Mouse (Mus musculus) frontal cortex, adult 2 months (tissue): ENCODE measurements around the gene Tpm3-rs7. TPM values are rescaled to one million over a fixed set of nuclear protein-coding genes. Genes with fewer than 3 reads are reported as not detected.
"Not testable (repeated sequence)": the region's sequence is repeated elsewhere in the genome, so short reads cannot be mapped to it uniquely, and the experiment has no call there.

ENCODE experiments used
- DNase-seq, 2 experiments: peaks; one replicate each; pipeline ENCODE4 v3.0.0; 2022; ENCODE audit warnings: low spot score in 1 of 2; ENCODE audit errors: extremely low spot score in 1 of 2
- polyA plus RNA-seq: library from polyadenylated mRNA; depleted of rRNA; stranded (reverse); fragments of >200 nt; gene quantifications from 2 replicates; pipeline ENCODE4 v1.2.3, GENCODE M21; 2012; rRNA removed

Gene Tpm3-rs7
- 1.2 and 2.2 TPM in 2 replicates for polyA plus RNA-seq

GRCm38 (mm10) chr14:113314499-113314898, at the start of gene Tpm3-rs7:
Tpm3-rs7 (plus strand) TSS chr14:113314608.
- not testable (repeated sequence) for DNase-seq

GRCm38 (mm10) chr14:113317023-113317422, 2.6 kb downstream of the Tpm3-rs7 start:
- no peak for DNase-seq

- peak; percentile 2 to 3 for DNase-seq
Measured at GRCm38 (mm10) chr14:113363361-113363760, 49.0 kb downstream of the Tpm3-rs7 start.
